Mouse (Mus musculus) forebrain, embryonic 11.5 days (tissue): Measurements from ENCODE around the gene 1700025C18Rik. TPM values are rescaled to one million over a fixed set of nuclear protein-coding genes. Genes with fewer than 3 reads are reported as not detected.
A peak's percentile ranks its signal among the peaks of the same experiment; 100 is the strongest.

Source experiments
- ATAC-seq: fragments of 200-750 bp; cut with Nextera tagmentation; replicated peaks from 2 replicates; pipeline ENCODE4 v1.8.0; 2017; ENCODE audit warnings: moderate TSS enrichment; ENCODE audit not compliant: low FRiP score
- DNase-seq: peaks from one replicate; pipeline ENCODE4 v3.0.0-alpha.2; 2017; ENCODE audit warnings: low spot score
- H3K27ac ChIP-seq: fragments of 300-500 bp; sonication (generic); 2 replicates; pipeline ENCODE4 v1.5.1; 2014; ENCODE audit warnings: low read depth, low read length
- H3K27me3 ChIP-seq: fragments of 300-500 bp; sonication (generic); 2 replicates; pipeline ENCODE4 v1.6.1; 2014; ENCODE audit warnings: mild to moderate bottlenecking, low read length, mixed read lengths; ENCODE audit not compliant: control insufficient read depth, insufficient read depth
- H3K36me3 ChIP-seq: fragments of 300-500 bp; sonication (generic); 2 replicates; pipeline ENCODE4 v1.6.1; 2014; ENCODE audit warnings: mild to moderate bottlenecking, low read length, moderate library complexity, mixed read lengths; ENCODE audit not compliant: control insufficient read depth, insufficient read depth
- H3K4me1 ChIP-seq: fragments of 300-500 bp; sonication (generic); replicated peaks from 2 replicates; pipeline ENCODE4 v1.6.1; 2014; ENCODE audit warnings: low read length, mixed read lengths; ENCODE audit not compliant: control insufficient read depth, insufficient read depth
- H3K4me2 ChIP-seq: fragments of 300-500 bp; sonication (generic); 2 replicates; pipeline ENCODE4 v1.6.1; 2014; ENCODE audit warnings: low read depth, mild to moderate bottlenecking, low read length, moderate library complexity, mixed read lengths; ENCODE audit not compliant: severe bottlenecking
- H3K4me3 ChIP-seq: fragments of 300-500 bp; sonication (generic); 2 replicates; pipeline ENCODE4 v1.5.1; 2014; ENCODE audit warnings: low read depth, low read length
- H3K9ac ChIP-seq: fragments of 300-500 bp; sonication (generic); 2 replicates; pipeline ENCODE4 v1.6.1; 2014; ENCODE audit warnings: low read length
- H3K9me3 ChIP-seq: fragments of 300-500 bp; sonication (generic); 2 replicates; pipeline ENCODE4 v1.6.1; 2016; ENCODE audit warnings: low read length, mixed read lengths; ENCODE audit not compliant: control insufficient read depth
- WGBS: fragments of 180-500 bp; shearing (Covaris S2); extraction: QIAGEN DNeasy Blood & Tissue Kit; methylation state at CpG from one replicate; pipeline ENCODE4 v1.1.7; 2014; 5-methylcytosine and 5-hydroxymethylcytosine counted together
- polyA plus RNA-seq: library from polyadenylated mRNA; unstranded; fragments of >200 nt; fragmentation: Nextera tagmentation; extraction: Ambion mirVana; gene quantifications from 2 replicates; pipeline ENCODE4 v1.2.1, GENCODE M21; 2014

The 1700025C18Rik gene
- polyA plus RNA-seq, 1 experiment from 2014 or later = not detected

GRCm38 (mm10) chr2:165113733-165114132 lies 23.2 kb upstream of the 1700025C18Rik start:
- Histone ChIP-seq H3K9ac (no peak overlapping the region), H3K4me1 (peaks cover 10% of the 10 kb centered on the region; the same call in 1 of the 2 replicates), H3K4me3 (no peak overlapping the region), H3K9me3 (no peaks in the 10 kb centered on the region), H3K27ac (no peak overlapping the region), H3K36me3 (no peaks in the 10 kb centered on the region), H3K27me3 (peaks cover 33% of the 10 kb centered on the region), H3K4me2 (no peak overlapping the region)
- ATAC-seq = peak; percentile 70
- WGBS = 18% methylated on average over 11 of the region's 11 CpGs
- peak; percentile 77 for DNase-seq

GRCm38 (mm10) chr2:165112149-165112548 lies 21.6 kb upstream of the 1700025C18Rik start:
- H3K9me3 ChIP-seq = no peaks in the 10 kb centered on the region
- no peak overlapping the region for H3K27ac ChIP-seq
- H3K4me1 ChIP-seq = peaks cover 10% of the 10 kb centered on the region; the same call in 1 of the 2 replicates
- DNase-seq = peak; percentile 95
- H3K4me3 ChIP-seq = no peak overlapping the region
- H3K4me2 ChIP-seq = peak overlapping the region; percentile 24; the same call in 1 of the 2 replicates
- no peaks in the 10 kb centered on the region for H3K36me3 ChIP-seq
- under 1% methylated on average over 54 of the region's 54 CpGs for WGBS
- peak; percentile 61 for ATAC-seq
- H3K27me3 ChIP-seq = peaks cover 33% of the 10 kb centered on the region
- no peak overlapping the region; the same call in 1 of the 2 replicates for H3K9ac ChIP-seq

GRCm38 (mm10) chr2:165106585-165106984 lies 16.0 kb upstream of the 1700025C18Rik start:
- Histone ChIP-seq H3K4me2 (no peak overlapping the region), H3K36me3 (no peaks in the 10 kb centered on the region), H3K4me1 (peaks cover 12% of the 10 kb centered on the region), H3K27ac (no peak overlapping the region), H3K9ac (no peak overlapping the region), H3K4me3 (no peak overlapping the region), H3K9me3 (no peaks in the 10 kb centered on the region), H3K27me3 (peaks cover 22% of the 10 kb centered on the region)
- 25% methylated on average over 18 of the region's 18 CpGs for WGBS
- ATAC-seq (no peak), DNase-seq (no peak)

GRCm38 (mm10) chr2:165105513-165106079 lies 15.0 kb upstream of the 1700025C18Rik start:
- peaks cover 14% of the 10 kb centered on the region for H3K27me3 ChIP-seq
- H3K27ac ChIP-seq = no peak overlapping the region; the same call in 1 of the 2 replicates
- 62% methylated on average over 16 of the region's 16 CpGs for WGBS

GRCm38 (mm10) chr2:165102920-165103319 lies 12.4 kb upstream of the 1700025C18Rik start:
- ATAC-seq = no peak
- no peak overlapping the region for H3K9ac ChIP-seq
- 84% methylated on average over 3 of the region's 3 CpGs for WGBS

More at GRCm38 (mm10) chr2:165105513-165106079, 15.0 kb upstream of the 1700025C18Rik start:
- Histone ChIP-seq H3K4me2 (no peak overlapping the region), H3K9ac (no peak overlapping the region), H3K4me1 (peaks cover 12% of the 10 kb centered on the region), H3K4me3 (no peak overlapping the region), H3K9me3 (no peaks in the 10 kb centered on the region), H3K36me3 (no peaks in the 10 kb centered on the region)
- ATAC-seq = 0 out of 2 replicates have a peak, but pooled peaks have one; percentile 40
- DNase-seq = no peak

GRCm38 (mm10) chr2:165100749-165101148 lies 10.2 kb upstream of the 1700025C18Rik start:
- H3K36me3 ChIP-seq = no peaks in the 10 kb centered on the region
- DNase-seq (no peak), ATAC-seq (no peak)
- no peak overlapping the region for H3K4me3 ChIP-seq
- no peak overlapping the region for H3K4me2 ChIP-seq
- 13% methylated on average over 6 of the region's 6 CpGs for WGBS
- no peaks in the 10 kb centered on the region for H3K9me3 ChIP-seq
- no peak overlapping the region for H3K9ac ChIP-seq
- peaks cover 16% of the 10 kb centered on the region for H3K4me1 ChIP-seq
- no peak overlapping the region for H3K27ac ChIP-seq
- H3K27me3 ChIP-seq = peaks cover 5% of the 10 kb centered on the region

More at GRCm38 (mm10) chr2:165102920-165103319, 12.4 kb upstream of the 1700025C18Rik start:
- DNase-seq = no peak
- no peaks in the 10 kb centered on the region for H3K9me3 ChIP-seq
- no peak overlapping the region for H3K4me3 ChIP-seq
- peaks cover 11% of the 10 kb centered on the region for H3K27me3 ChIP-seq
- H3K4me1 ChIP-seq = peaks cover 12% of the 10 kb centered on the region
- H3K36me3 ChIP-seq = no peaks in the 10 kb centered on the region
- no peak overlapping the region for H3K4me2 ChIP-seq
- no peak overlapping the region for H3K27ac ChIP-seq

- Histone ChIP-seq H3K27me3 (peaks cover 4% of the 10 kb centered on the region), H3K4me1 (peaks cover 14% of the 10 kb centered on the region), H3K4me3 (no peak overlapping the region), H3K4me2 (no peak overlapping the region), H3K27ac (no peak overlapping the region), H3K36me3 (no peaks in the 10 kb centered on the region), H3K9me3 (no peaks in the 10 kb centered on the region), H3K9ac (no peak overlapping the region)
- ATAC-seq (no peak), DNase-seq (no peak)
- WGBS = 92% methylated on average over 3 of the region's 3 CpGs
Observed at GRCm38 (mm10) chr2:165098861-165099260, 8.3 kb upstream of the 1700025C18Rik start.

- ATAC-seq (peak; percentile 62), DNase-seq (peak; percentile 78)
- Histone ChIP-seq H3K4me3 (no peak overlapping the region), H3K27me3 (peaks cover 4% of the 10 kb centered on the region), H3K4me1 (peaks cover 17% of the 10 kb centered on the region), H3K4me2 (no peak overlapping the region), H3K9ac (no peak overlapping the region; the same call in 1 of the 2 replicates), H3K27ac (peak overlapping the region; percentile 50), H3K9me3 (no peaks in the 10 kb centered on the region), H3K36me3 (no peaks in the 10 kb centered on the region)
- WGBS = 21% methylated on average over 10 of the region's 10 CpGs
Observed at GRCm38 (mm10) chr2:165096367-165096766, 5.8 kb upstream of the 1700025C18Rik start.

GRCm38 (mm10) chr2:165092393-165092792 lies 1.8 kb upstream of the 1700025C18Rik start:
- WGBS = 39% methylated on average over 7 of the region's 7 CpGs
- Histone ChIP-seq H3K27ac (peak overlapping the region; percentile 25; the same call in 1 of the 2 replicates), H3K4me3 (no peak overlapping the region), H3K9me3 (no peaks in the 10 kb centered on the region), H3K4me1 (peaks cover 17% of the 10 kb centered on the region; the same call in 1 of the 2 replicates), H3K36me3 (no peaks in the 10 kb centered on the region), H3K9ac (no peak overlapping the region), H3K4me2 (no peak overlapping the region), H3K27me3 (peaks cover 2% of the 10 kb centered on the region)
- DNase-seq (no peak), ATAC-seq (no peak)
